Mouse (Mus musculus) limb, embryonic 14.5 days (tissue): ENCODE results near the gene Jam2. TPM values are rescaled to one million over a fixed set of nuclear protein-coding genes. Genes with fewer than 3 reads are reported as not detected.

Experiments
- ATAC-seq: fragments of 200-750 bp; cut with Nextera tagmentation; 2 replicates; pipeline ENCODE4 v1.8.0; 2017; ENCODE audit warnings: low read depth, moderate number of reproducible peaks, moderate TSS enrichment; ENCODE audit not compliant: low FRiP score
- DNase-seq: peaks from one replicate; pipeline ENCODE4 v3.0.0-alpha.2; 2015; ENCODE audit warnings: low spot score
- H3K27ac ChIP-seq: fragments of 300-500 bp; sonication (generic); replicated peaks from 2 replicates; pipeline ENCODE4 v1.5.1; 2014; ENCODE audit warnings: low read depth, mild to moderate bottlenecking, low read length, moderate library complexity, mixed read lengths
- H3K27me3 ChIP-seq: fragments of 300-500 bp; sonication (generic); 2 replicates; pipeline ENCODE4 v1.6.1; 2014; ENCODE audit warnings: low read length, mixed read lengths; ENCODE audit not compliant: control insufficient read depth, insufficient read depth
- H3K36me3 ChIP-seq: fragments of 300-500 bp; sonication (generic); 2 replicates; pipeline ENCODE4 v1.6.1; 2014; ENCODE audit warnings: mild to moderate bottlenecking, low read length, moderate library complexity, mixed read lengths; ENCODE audit not compliant: control insufficient read depth, insufficient read depth
- H3K4me1 ChIP-seq: fragments of 300-500 bp; sonication (generic); 2 replicates; pipeline ENCODE4 v1.6.1; 2014; ENCODE audit warnings: antibody characterized with exemption, low read length, mixed read lengths; ENCODE audit not compliant: control insufficient read depth, insufficient read depth
- H3K4me2 ChIP-seq: fragments of 300-500 bp; sonication (generic); replicated peaks from 2 replicates; pipeline ENCODE4 v1.6.1; 2014; ENCODE audit warnings: low read depth, mild to moderate bottlenecking, low read length, moderate library complexity; ENCODE audit not compliant: severe bottlenecking
- H3K4me3 ChIP-seq: fragments of 300-500 bp; sonication (generic); replicated peaks from 2 replicates; pipeline ENCODE4 v1.5.1; 2014; ENCODE audit warnings: low read length
- H3K9ac ChIP-seq: fragments of 300-500 bp; sonication (generic); 2 replicates; pipeline ENCODE4 v1.6.1; 2014; ENCODE audit warnings: mild to moderate bottlenecking, low read depth, low read length, moderate library complexity; ENCODE audit not compliant: severe bottlenecking
- H3K9me3 ChIP-seq: fragments of 300-500 bp; sonication (generic); 2 replicates; pipeline ENCODE4 v1.6.1; 2016; ENCODE audit warnings: low read length; ENCODE audit not compliant: control insufficient read depth
- POLR2A ChIP-seq: fragments of 200-500 bp; IDR thresholded peaks from 2 replicates; pipeline ENCODE4 v1.8.0; 2012; ENCODE audit warnings: inconsistent platforms, mild to moderate bottlenecking, moderate library complexity, borderline replicate concordance; ENCODE audit not compliant: insufficient read depth, insufficient read length; ENCODE audit errors: extremely low read depth
- WGBS: fragments of 180-500 bp; shearing (Covaris S2); extraction: QIAGEN DNeasy Blood & Tissue Kit; methylation state at CpG from one replicate; pipeline ENCODE4 v1.1.7; 2014; 5-methylcytosine and 5-hydroxymethylcytosine counted together
- polyA plus RNA-seq, 2 experiments: library from polyadenylated mRNA; depleted of rRNA in 1 of 2; stranded (reverse) in 1 of 2; unstranded in 1 of 2; fragments of >200 nt; fragmentation: Nextera tagmentation in 1 of 2; extraction: Ambion mirVana in 1 of 2; gene quantifications; 2 replicates each; pipeline versions ENCODE4 v1.2.1 to v1.2.3; 2012 to 2014

Jam2 gene
- polyA plus RNA-seq, 2 experiments: 8.8 to 14.6 TPM

- Histone ChIP-seq H3K27ac (no peak overlapping the region), H3K27me3 (no peaks in the 10 kb centered on the region), H3K9ac (no peak overlapping the region), H3K9me3 (no peaks in the 10 kb centered on the region), H3K36me3 (no peaks in the 10 kb centered on the region), H3K4me1 (no peaks in the 10 kb centered on the region), H3K4me3 (no peak overlapping the region), H3K4me2 (no peak overlapping the region)
- WGBS: 76% methylated on average over 10 of the region's 10 CpGs
- DNase-seq: no peak
- no peak for ATAC-seq
- TF ChIP-seq POLR2A: no peak
Observed at GRCm38 (mm10) chr16:84744703-84745490, 29.0 kb upstream of the Jam2 start.

GRCm38 (mm10) chr16:84745721-84746306 lies 28.1 kb upstream of the Jam2 start:
- H3K9ac ChIP-seq: no peak overlapping the region
- ATAC-seq (no peak), DNase-seq (no peak)
- H3K4me3 ChIP-seq: no peak overlapping the region
- 71% methylated on average over 6 of the region's 6 CpGs for WGBS
- H3K36me3 ChIP-seq: no peaks in the 10 kb centered on the region
- H3K9me3 ChIP-seq: no peaks in the 10 kb centered on the region
- TF ChIP-seq POLR2A: no peak
- H3K4me2 ChIP-seq: no peak overlapping the region
- H3K4me1 ChIP-seq: no peaks in the 10 kb centered on the region
- no peaks in the 10 kb centered on the region for H3K27me3 ChIP-seq
- no peak overlapping the region for H3K27ac ChIP-seq

- ATAC-seq (no peak), DNase-seq (no peak)
- H3K36me3 ChIP-seq: no peaks in the 10 kb centered on the region
- no peaks in the 10 kb centered on the region for H3K9me3 ChIP-seq
- WGBS: 72% methylated on average over 8 of the region's 8 CpGs
- H3K27ac ChIP-seq: no peak overlapping the region
- no peak for TF ChIP-seq POLR2A
- no peak overlapping the region for H3K9ac ChIP-seq
- no peak overlapping the region for H3K4me2 ChIP-seq
- no peaks in the 10 kb centered on the region for H3K4me1 ChIP-seq
- no peak overlapping the region for H3K4me3 ChIP-seq
- H3K27me3 ChIP-seq: no peaks in the 10 kb centered on the region
Observed at GRCm38 (mm10) chr16:84767956-84768355, 6.0 kb upstream of the Jam2 start.

DNA sequence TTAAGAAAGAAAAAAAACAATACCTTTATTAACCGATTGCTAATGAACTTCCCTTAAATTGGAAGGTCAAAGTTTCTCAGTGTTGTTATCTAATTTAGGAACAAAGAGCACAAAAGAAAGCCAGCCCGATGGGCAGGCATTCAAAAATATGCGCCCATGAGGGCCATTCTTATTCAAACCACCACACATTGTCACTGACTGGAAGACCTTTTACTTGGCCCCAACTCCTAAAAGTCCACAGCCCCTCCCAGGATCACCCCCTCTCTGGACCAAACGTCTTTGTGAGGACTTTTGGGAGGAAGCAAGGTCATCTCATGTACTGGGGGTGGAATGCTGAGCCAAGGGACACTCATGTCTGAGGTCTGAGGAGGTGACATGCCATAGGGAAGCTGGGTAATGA lies 4.7 kb upstream of the Jam2 start:
- no peak for ATAC-seq
- Histone ChIP-seq H3K4me1 (peaks cover 7% of the 10 kb centered on the region; the same call in 1 of the 2 replicates), H3K9me3 (no peaks in the 10 kb centered on the region), H3K27ac (no peak overlapping the region), H3K9ac (no peak overlapping the region), H3K36me3 (no peaks in the 10 kb centered on the region), H3K4me3 (no peak overlapping the region), H3K27me3 (no peaks in the 10 kb centered on the region; the same call in 1 of the 2 replicates), H3K4me2 (no peak overlapping the region)
- TF ChIP-seq POLR2A: no peak
- 70% methylated on average over 4 of the region's 4 CpGs for WGBS
- DNase-seq: no peak

DNA sequence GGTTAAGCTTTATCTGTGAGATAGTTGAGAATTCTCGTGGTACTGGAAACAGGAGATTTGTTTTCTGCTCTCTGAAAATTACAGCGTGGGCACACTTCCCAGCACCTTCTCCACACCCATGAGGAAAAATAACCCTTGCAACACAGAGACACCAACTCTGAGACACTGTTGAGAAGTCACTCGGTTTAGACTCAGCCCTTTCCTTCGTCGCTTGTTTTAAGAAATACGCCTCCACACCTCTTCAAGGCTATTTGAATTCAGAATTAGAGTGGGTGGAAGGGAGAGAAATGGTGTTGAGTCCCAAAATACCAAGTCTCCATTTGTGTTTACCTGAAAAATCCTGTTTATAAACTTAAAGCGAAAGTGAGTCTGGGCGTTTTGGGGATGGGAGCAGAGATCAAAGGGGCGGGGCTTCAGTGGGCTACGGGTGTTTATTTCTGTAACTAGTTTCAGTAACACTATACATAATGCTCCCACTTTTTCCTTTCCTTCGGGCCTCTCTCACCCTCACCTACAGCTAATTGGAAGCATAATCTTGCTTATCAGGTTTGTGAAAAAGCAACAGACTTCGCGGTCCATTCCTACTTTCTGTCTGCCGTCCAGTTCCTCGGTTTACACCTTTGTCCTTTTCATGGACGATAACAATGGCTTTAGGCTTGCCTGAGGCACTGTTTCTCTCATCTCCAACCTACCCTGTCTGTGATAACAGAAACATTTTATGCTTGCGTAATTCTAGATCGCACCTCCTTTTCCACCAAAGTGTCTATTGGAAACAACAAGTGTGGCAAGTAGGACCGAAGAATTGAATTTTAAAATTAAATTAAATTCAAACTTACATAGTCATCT lies 4.1 kb upstream of the Jam2 start:
- ATAC-seq (no peak), DNase-seq (no peak)
- WGBS: 85% methylated on average over 19 of the region's 19 CpGs
- H3K9ac ChIP-seq: no peak overlapping the region
- H3K27ac ChIP-seq: no peak overlapping the region
- no peak overlapping the region for H3K4me3 ChIP-seq
- TF ChIP-seq POLR2A: no peak
- H3K36me3 ChIP-seq: no peaks in the 10 kb centered on the region
- H3K4me2 ChIP-seq: no peak overlapping the region
- peaks cover 7% of the 10 kb centered on the region; the same call in 1 of the 2 replicates for H3K4me1 ChIP-seq
- no peaks in the 10 kb centered on the region; the same call in 1 of the 2 replicates for H3K27me3 ChIP-seq
- H3K9me3 ChIP-seq: no peaks in the 10 kb centered on the region
